Mouse (Mus musculus) granulocyte monocyte progenitor cell, adult 5-6 weeks (primary cell): ENCODE data around the gene Drap1. TPM values are rescaled to one million over a fixed set of nuclear protein-coding genes. Genes with fewer than 3 reads are reported as not detected.

Source experiments
- ATAC-seq: replicated peaks from 2 replicates; pipeline ENCODE4 v1.8.0; 2016; ENCODE audit warnings: mild to moderate bottlenecking, moderate TSS enrichment, inconsistent platforms; ENCODE audit not compliant: poor library complexity, severe bottlenecking
- total RNA-seq, 2 experiments: library from RNA; stranded (forward) in 1 of 2; stranded (reverse) in 1 of 2; fragments of 200-712, 200-1000 nt in 1 of 2; fragments of >200 nt in 1 of 2; fragmentation: Nextera tagmentation in 1 of 2; gene quantifications; 2 replicates each; pipeline ENCODE4 v1.2.3; 2014 to 2017

Drap1 gene
- total RNA-seq, 2 experiments from 2014 or later = 145 to 160 TPM

DNA sequence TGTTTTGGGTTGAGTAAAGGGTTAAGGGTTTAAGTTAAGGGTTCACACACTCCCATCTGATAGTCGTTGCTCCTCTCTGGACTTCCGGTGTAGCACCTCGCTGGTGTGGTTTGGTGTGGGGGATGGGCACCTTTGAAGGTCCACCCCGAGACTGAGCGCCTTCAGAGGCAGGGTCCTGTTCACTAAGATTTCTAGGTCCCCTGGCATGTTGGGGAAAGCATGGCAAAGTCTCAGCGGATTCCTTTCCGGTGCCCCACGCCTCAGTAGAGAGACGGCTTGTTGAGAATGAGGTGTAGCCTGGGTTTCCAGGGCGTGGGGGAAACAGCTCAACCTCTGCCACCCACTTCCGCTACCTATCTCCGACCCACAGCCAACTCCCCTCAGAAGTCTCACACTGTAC, 35.1 kb downstream of the Drap1 start:
- ATAC-seq = peak; percentile 42

DNA sequence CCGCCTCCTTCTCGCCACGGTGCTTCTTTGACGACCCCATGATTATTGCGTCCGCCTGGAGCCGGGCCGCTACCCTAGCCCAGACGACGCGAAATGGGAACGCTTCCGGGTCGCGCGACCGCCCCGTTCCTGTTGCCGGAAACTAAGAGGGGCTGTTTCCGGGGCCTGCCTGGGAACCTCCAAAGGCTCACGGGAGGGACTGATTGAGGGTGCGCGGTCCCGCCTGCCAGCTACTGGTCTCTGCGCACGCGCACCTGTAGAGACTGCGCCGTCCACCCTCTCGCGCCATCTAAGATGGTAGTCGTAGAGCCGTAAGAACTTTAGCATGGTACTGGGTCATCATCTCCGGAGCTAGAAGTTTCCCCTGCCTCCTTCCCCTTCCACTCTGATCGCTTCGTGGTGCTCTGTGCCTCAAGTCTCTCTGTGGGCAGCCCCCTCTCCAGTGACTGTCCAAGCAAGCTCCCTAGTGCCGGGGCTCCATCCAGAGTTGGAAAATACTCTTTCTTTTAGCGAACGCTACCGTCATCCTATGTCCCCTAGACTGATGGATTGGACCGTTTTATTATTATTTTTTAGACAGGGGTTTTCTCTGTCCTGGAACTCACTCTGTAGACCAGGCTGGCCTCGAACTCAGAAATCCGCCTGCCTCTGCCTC, 36.1 kb downstream of the Drap1 start, which contains the start of gene Sart1:
TSS of gene Sart1 (minus strand) at position 116 of the 655 bp plus-strand sequence.
- ATAC-seq = peak; percentile 93

DNA sequence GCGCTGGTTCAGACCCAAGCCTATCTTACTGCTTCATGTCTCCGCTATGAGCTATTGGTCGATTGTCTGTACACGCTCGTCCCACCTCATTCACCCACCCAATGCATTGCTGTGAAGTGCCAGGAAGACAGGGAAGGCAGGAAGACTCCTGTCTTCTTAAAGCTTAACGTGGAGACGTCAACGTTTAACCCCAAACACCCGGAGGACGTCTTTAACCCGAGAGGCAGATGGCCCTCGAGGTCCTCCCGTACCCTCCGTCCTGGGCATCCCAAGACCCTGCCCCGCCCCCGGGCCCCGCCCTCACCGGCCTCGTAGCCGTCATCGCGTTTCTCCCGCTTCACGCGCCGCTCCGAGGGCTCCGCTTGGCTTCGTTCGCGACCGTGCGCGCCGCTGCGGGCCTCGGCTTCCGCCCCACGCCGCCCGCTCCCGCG, 36.8 kb downstream of the Drap1 start:
- peak; percentile 5; the same call in 1 of the 2 replicates for ATAC-seq

DNA sequence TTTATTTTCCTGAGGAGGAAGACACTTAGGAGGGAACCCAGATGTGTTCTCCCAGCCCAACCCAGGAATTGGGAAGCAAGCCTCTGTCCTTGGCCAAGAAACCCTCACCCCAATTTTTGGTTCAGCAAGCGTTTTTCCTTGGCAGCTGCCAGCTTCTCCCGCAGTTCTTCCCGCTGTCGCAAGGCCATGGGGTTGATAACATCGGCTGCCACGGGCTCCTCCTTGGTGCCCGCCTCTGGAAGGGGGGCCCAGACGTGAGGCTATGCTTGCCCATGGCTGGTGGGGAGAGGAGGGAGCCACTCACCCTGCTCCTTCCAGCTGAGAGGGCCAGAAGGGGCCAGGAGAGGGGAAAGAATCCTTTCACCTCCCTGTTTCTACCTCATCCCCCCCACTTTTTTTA, 40.1 kb downstream of the Drap1 start:
- no peak for ATAC-seq

DNA sequence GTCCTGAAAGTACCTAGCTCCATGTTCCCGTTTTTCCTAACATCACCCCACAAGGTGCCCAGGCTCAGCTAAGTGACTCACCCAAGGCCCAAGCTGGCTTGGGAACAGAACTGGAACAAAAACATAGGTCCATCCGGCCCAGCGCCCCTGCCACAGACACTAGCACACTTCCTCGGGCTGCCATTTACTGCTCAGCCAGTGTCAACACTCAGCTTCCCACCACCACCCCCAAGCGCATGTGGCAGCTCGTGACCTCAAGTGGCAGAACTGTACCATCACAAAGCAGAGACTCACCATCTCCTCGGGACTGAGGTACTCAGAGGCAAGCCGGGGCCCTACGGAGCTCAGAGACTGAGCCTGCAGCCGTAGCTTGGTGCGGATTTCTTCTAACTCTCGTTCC, 41.5 kb downstream of the Drap1 start:
- no peak for ATAC-seq

DNA sequence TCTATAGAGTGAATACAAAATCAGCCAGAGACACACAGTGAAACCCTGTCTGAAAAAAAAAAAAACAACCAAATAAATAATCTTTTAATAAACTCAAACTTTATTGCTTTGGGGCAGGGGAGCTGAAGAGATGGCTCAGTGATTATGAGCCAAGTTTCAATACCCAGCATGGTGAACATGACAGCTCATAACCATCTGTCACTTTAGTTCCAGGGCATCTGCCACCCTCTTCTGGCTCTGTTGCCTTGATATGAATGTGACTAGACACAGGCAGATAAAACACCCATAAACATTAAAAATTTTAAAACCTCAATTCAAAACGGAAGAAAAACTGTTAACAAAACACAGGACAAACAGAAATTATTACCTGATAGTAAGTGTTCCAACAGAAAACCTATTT, 47.3 kb downstream of the Drap1 start:
- ATAC-seq = no peak

DNA sequence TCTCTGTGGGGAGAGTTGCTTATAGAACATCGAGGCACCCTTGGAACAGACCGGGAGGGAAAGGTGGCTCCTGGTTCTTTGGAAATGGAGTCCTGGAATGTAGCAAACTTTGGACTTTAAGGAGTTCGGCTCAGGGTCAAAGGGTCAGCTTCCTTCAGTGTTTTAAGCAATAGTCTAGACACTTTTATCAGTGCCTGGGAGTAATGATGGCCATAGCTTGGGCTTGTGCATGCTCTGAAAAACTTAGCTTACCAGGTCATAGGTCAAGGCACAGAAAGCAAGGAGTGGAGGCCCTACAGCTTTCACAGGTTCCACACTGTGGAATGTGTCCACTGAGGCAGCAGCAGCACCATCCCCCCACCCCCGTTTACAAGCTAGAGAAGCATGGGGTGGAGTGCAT, 50.0 kb downstream of the Drap1 start:
- no peak for ATAC-seq

DNA sequence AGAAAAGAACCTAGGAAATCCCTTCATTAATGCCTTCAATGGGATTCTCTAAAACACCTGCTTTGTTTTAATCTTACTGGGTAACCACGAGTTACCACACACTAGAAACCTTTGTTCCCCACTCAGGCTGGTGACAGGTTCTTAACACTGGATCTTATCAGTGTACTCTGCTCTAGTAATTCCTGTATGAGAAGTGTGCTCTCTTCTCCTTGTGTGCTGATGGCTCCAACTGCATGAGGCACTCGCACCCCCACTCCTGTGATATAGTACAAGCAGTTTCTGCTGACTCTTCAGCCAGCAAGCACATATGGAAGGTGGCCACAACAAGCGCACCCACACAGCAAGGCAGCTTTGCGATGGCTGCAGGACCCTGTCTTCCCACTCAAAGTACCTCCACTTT, 50.6 kb downstream of the Drap1 start:
- no peak for ATAC-seq

Other genes with a start within 250 kb of the Drap1 start
- gene Pacs1, start 151.9 kb downstream of the Drap1 start, total RNA-seq (2014; fragmentation: Nextera tagmentation) = 13.5 and 22.1 TPM in 2 replicates
- 6.5 and 8.0 TPM in 2 replicates for gene Pacs1, start 151.9 kb downstream of the Drap1 start, total RNA-seq (2017)
- 177 and 181 TPM in 2 replicates for gene Sf3b2, start 129.5 kb downstream of the Drap1 start, total RNA-seq (2014; fragmentation: Nextera tagmentation)
- 224 and 247 TPM in 2 replicates for gene Sf3b2, start 129.5 kb downstream of the Drap1 start, total RNA-seq (2017)
- not detected in 2 replicates for gene Gal3st3, start 126.6 kb downstream of the Drap1 start, total RNA-seq (2014; fragmentation: Nextera tagmentation)
- not detected in 2 replicates for gene Gal3st3, start 126.6 kb downstream of the Drap1 start, total RNA-seq (2017)
- not detected in 2 replicates for gene Catsper1, start 89.2 kb downstream of the Drap1 start, total RNA-seq (2014; fragmentation: Nextera tagmentation)
- gene Catsper1, start 89.2 kb downstream of the Drap1 start, total RNA-seq (2017) = not detected in 2 replicates
- gene Cst6, start 75.4 kb downstream of the Drap1 start, total RNA-seq (2014; fragmentation: Nextera tagmentation) = not detected in 2 replicates
- not detected in 2 replicates for gene Cst6, start 75.4 kb downstream of the Drap1 start, total RNA-seq (2017)
- gene Eif1ad, start 58.2 kb downstream of the Drap1 start, total RNA-seq (2014; fragmentation: Nextera tagmentation) = 52.8 and 54.1 TPM in 2 replicates
- gene Eif1ad, start 58.2 kb downstream of the Drap1 start, total RNA-seq (2017) = 69.4 and 72.2 TPM in 2 replicates
- gene Banf1, start 57.8 kb downstream of the Drap1 start, total RNA-seq (2014; fragmentation: Nextera tagmentation) = 526 and 559 TPM in 2 replicates
- 84.9 and 130 TPM in 2 replicates for gene Banf1, start 57.8 kb downstream of the Drap1 start, total RNA-seq (2017)
- gene Sart1, start 36.3 kb downstream of the Drap1 start, total RNA-seq (2014; fragmentation: Nextera tagmentation) = 86.2 and 138 TPM in 2 replicates
- 63.2 and 78.7 TPM in 2 replicates for gene Sart1, start 36.3 kb downstream of the Drap1 start, total RNA-seq (2017)
- gene Tsga10ip, start 22.5 kb downstream of the Drap1 start, total RNA-seq (2014; fragmentation: Nextera tagmentation) = not detected in 2 replicates
- 1.9 TPM in 1 of 2 replicates, not detected in the other for gene Tsga10ip, start 22.5 kb downstream of the Drap1 start, total RNA-seq (2017)
- 30.1 and 32.7 TPM in 2 replicates for gene AI837181, start 165 bp upstream of the Drap1 start, total RNA-seq (2014; fragmentation: Nextera tagmentation)
- gene AI837181, start 165 bp upstream of the Drap1 start, total RNA-seq (2017) = 10.9 and 12.2 TPM in 2 replicates
- 0.32 TPM in 1 of 2 replicates, not detected in the other for gene Fosl1, start 22.6 kb upstream of the Drap1 start, total RNA-seq (2014; fragmentation: Nextera tagmentation)
- 0.57 TPM in 1 of 2 replicates, not detected in the other for gene Fosl1, start 22.6 kb upstream of the Drap1 start, total RNA-seq (2017)
- gene Ccdc85b, start 32.9 kb upstream of the Drap1 start, total RNA-seq (2014; fragmentation: Nextera tagmentation) = 0.68 and 1.9 TPM in 2 replicates
- gene Ccdc85b, start 32.9 kb upstream of the Drap1 start, total RNA-seq (2017) = 2.5 and 4.1 TPM in 2 replicates
- gene Fibp, start 35.6 kb upstream of the Drap1 start, total RNA-seq (2014; fragmentation: Nextera tagmentation) = 33.6 and 94.2 TPM in 2 replicates
- 112 and 122 TPM in 2 replicates for gene Fibp, start 35.6 kb upstream of the Drap1 start, total RNA-seq (2017)
- gene Ctsw, start 43.5 kb upstream of the Drap1 start, total RNA-seq (2014; fragmentation: Nextera tagmentation) = 1.1 TPM in 1 of 2 replicates, not detected in the other
- gene Ctsw, start 43.5 kb upstream of the Drap1 start, total RNA-seq (2017) = not detected in 2 replicates
- not detected in 2 replicates for gene Efemp2, start 49.0 kb upstream of the Drap1 start, total RNA-seq (2014; fragmentation: Nextera tagmentation)
- 1.6 TPM in 1 of 2 replicates, not detected in the other for gene Efemp2, start 49.0 kb upstream of the Drap1 start, total RNA-seq (2017)
- 23.9 and 39.7 TPM in 2 replicates for gene Mus81, start 63.4 kb upstream of the Drap1 start, total RNA-seq (2014; fragmentation: Nextera tagmentation)
- gene Mus81, start 63.4 kb upstream of the Drap1 start, total RNA-seq (2017) = 9.4 and 13.5 TPM in 2 replicates
- 1,243 and 1,245 TPM in 2 replicates for gene Cfl1, start 65.5 kb upstream of the Drap1 start, total RNA-seq (2014; fragmentation: Nextera tagmentation)
- 1,162 and 1,185 TPM in 2 replicates for gene Cfl1, start 65.5 kb upstream of the Drap1 start, total RNA-seq (2017)
- gene 1700020D05Rik, start 78.8 kb upstream of the Drap1 start, total RNA-seq (2014; fragmentation: Nextera tagmentation) = 2.8 TPM in 1 of 2 replicates, not detected in the other
- not detected in 2 replicates for gene 1700020D05Rik, start 78.8 kb upstream of the Drap1 start, total RNA-seq (2017)
- gene Snx32, start 85.6 kb upstream of the Drap1 start, total RNA-seq (2014; fragmentation: Nextera tagmentation) = 4.9 and 5.7 TPM in 2 replicates
- 1.1 and 1.7 TPM in 2 replicates for gene Snx32, start 85.6 kb upstream of the Drap1 start, total RNA-seq (2017)
- not detected in 2 replicates for gene Ovol1, start 135.7 kb upstream of the Drap1 start, total RNA-seq (2014; fragmentation: Nextera tagmentation)
- gene Ovol1, start 135.7 kb upstream of the Drap1 start, total RNA-seq (2017) = not detected in 2 replicates
- 5.7 and 17.5 TPM in 2 replicates for gene Ap5b1, start 143.0 kb upstream of the Drap1 start, total RNA-seq (2014; fragmentation: Nextera tagmentation)
- gene Ap5b1, start 143.0 kb upstream of the Drap1 start, total RNA-seq (2017) = 7.5 and 10.4 TPM in 2 replicates
- gene Rnaseh2c, start 176.9 kb upstream of the Drap1 start, total RNA-seq (2014; fragmentation: Nextera tagmentation) = 78.4 and 114 TPM in 2 replicates
- gene Rnaseh2c, start 176.9 kb upstream of the Drap1 start, total RNA-seq (2017) = 37.7 and 140 TPM in 2 replicates
- 27.9 and 52.2 TPM in 2 replicates for gene Kat5, start 185.3 kb upstream of the Drap1 start, total RNA-seq (2014; fragmentation: Nextera tagmentation)
- 60.2 and 82.3 TPM in 2 replicates for gene Kat5, start 185.3 kb upstream of the Drap1 start, total RNA-seq (2017)
- 37.1 and 46.4 TPM in 2 replicates for gene Rela, start 212.5 kb upstream of the Drap1 start, total RNA-seq (2014; fragmentation: Nextera tagmentation)
- gene Rela, start 212.5 kb upstream of the Drap1 start, total RNA-seq (2017) = 25.4 and 31.7 TPM in 2 replicates
- 56.8 and 65.9 TPM in 2 replicates for gene Sipa1, start 238.7 kb upstream of the Drap1 start, total RNA-seq (2014; fragmentation: Nextera tagmentation)
- 17.3 and 20.8 TPM in 2 replicates for gene Sipa1, start 238.7 kb upstream of the Drap1 start, total RNA-seq (2017)